Mouse (Mus musculus) kidney, adult 2 months (tissue): Measurements from ENCODE around the gene Scrg1.

Source experiments
- CTCF ChIP-seq: fragments of 200-500 bp; conservative IDR thresholded peaks from 2 replicates; pipeline ENCODE4 v1.5.1; 2011; ENCODE audit warnings: low read depth, mild to moderate bottlenecking, control low read depth, low read length, moderate library complexity, mixed read lengths; ENCODE audit not compliant: insufficient read depth, insufficient read length
- POLR2A ChIP-seq: fragments of 200-500 bp; IDR thresholded peaks from one replicate; pipeline ENCODE4 v1.6.1; 2011; ENCODE audit warnings: low read depth, low read length, control low read depth

GRCm38 (mm10) chr8:57507556-57508063 lies 51.9 kb downstream of the Scrg1 start:
- TF ChIP-seq CTCF (no peak), POLR2A (no peak)
